Mouse (Mus musculus) adrenal gland, adult 18-20 months (tissue): Measurements from ENCODE around the gene Psmg4. TPM values are rescaled to one million over a fixed set of nuclear protein-coding genes. Genes with fewer than 3 reads are reported as not detected.

Experiments
- DNase-seq, 2 experiments: peaks; one replicate each; pipeline ENCODE4 v3.0.0; 2021 to 2022; ENCODE audit warnings: low spot score in 2 of 2
- total RNA-seq, 2 experiments: library from RNA; stranded (reverse); gene quantifications; 1 replicate in 1 of 2; 2 replicates in 1 of 2; pipeline ENCODE4 v1.2.3; 2021

Psmg4 gene
- total RNA-seq, 2 experiments from 2014 or later: 30.3 to 35.0 TPM

GRCm38 (mm10) chr13:34146916-34147315 lies 15.8 kb upstream of the Psmg4 start:
- DNase-seq: no peak

GRCm38 (mm10) chr13:34148181-34148580 lies 14.6 kb upstream of the Psmg4 start:
- DNase-seq: no peak

GRCm38 (mm10) chr13:34148767-34149392 lies 13.9 kb upstream of the Psmg4 start:
- DNase-seq: peak in 1 of 2 experiments; percentile 16

- no peak for DNase-seq
Observed at GRCm38 (mm10) chr13:34149463-34150176, 13.1 kb upstream of the Psmg4 start.

- DNase-seq: peak in 1 of 2 experiments; percentile 13
Observed at GRCm38 (mm10) chr13:34150271-34151027, 12.3 kb upstream of the Psmg4 start.

- DNase-seq: no peak
Observed at GRCm38 (mm10) chr13:34151425-34151824, 11.3 kb upstream of the Psmg4 start.

- DNase-seq: no peak
Observed at GRCm38 (mm10) chr13:34152695-34153094, 10.1 kb upstream of the Psmg4 start.

- DNase-seq: no peak
Observed at GRCm38 (mm10) chr13:34153254-34154011, 9.3 kb upstream of the Psmg4 start.

GRCm38 (mm10) chr13:34154217-34154930 lies 8.4 kb upstream of the Psmg4 start:
- DNase-seq: peak; percentile 61 to 64

GRCm38 (mm10) chr13:34154931-34155272 lies 7.9 kb upstream of the Psmg4 start:
- DNase-seq: peak; percentile 51 to 54

GRCm38 (mm10) chr13:34156133-34156839 lies 6.5 kb upstream of the Psmg4 start:
- DNase-seq: no peak

- no peak for DNase-seq
Observed at GRCm38 (mm10) chr13:34156840-34157185, 6.0 kb upstream of the Psmg4 start.

GRCm38 (mm10) chr13:34157596-34158157 lies 5.1 kb upstream of the Psmg4 start:
- DNase-seq: no peak

GRCm38 (mm10) chr13:34159926-34160325 lies 2.8 kb upstream of the Psmg4 start:
- DNase-seq: no peak

- DNase-seq: no peak
Observed at GRCm38 (mm10) chr13:34163304-34163975, 676 bp downstream of the Psmg4 start.

GRCm38 (mm10) chr13:34174025-34174424 lies 11.3 kb downstream of the Psmg4 start:
- no peak for DNase-seq

GRCm38 (mm10) chr13:34181624-34182023 lies 18.9 kb downstream of the Psmg4 start:
- no peak for DNase-seq

GRCm38 (mm10) chr13:34185371-34185770 lies 22.6 kb downstream of the Psmg4 start:
- DNase-seq: no peak

- DNase-seq: peak; percentile 39 to 54
Observed at GRCm38 (mm10) chr13:34187571-34187970, 24.8 kb downstream of the Psmg4 start.
